Mouse (Mus musculus) cerebellum, postnatal 4 days (tissue): Measurements from ENCODE around the gene Rnase4.

ENCODE experiments used
- DNase-seq, 2 experiments: peaks; one replicate each; pipeline ENCODE4 v3.0.0; 2022; ENCODE audit warnings: low spot score in 2 of 2, mixed read lengths in 1 of 2

Rnase4 gene

GRCm38 (mm10) chr14:51090921-51091900, at the start of gene Rnase4, which contains the start of gene Ang:
Rnase4 (plus strand) TSS chr14:51091077.
Ang (plus strand) TSS chr14:51091150.
- DNase-seq = peak in 1 of 2 experiments; percentile 38

- DNase-seq = no peak
Observed at GRCm38 (mm10) chr14:51041769-51042168, 49.1 kb upstream of the Rnase4 start, which contains the start of gene Rnase9. Rnase9 (minus strand) TSS chr14:51041869.

- DNase-seq = no peak
Observed at GRCm38 (mm10) chr14:51047846-51048245, 43.0 kb upstream of the Rnase4 start.

GRCm38 (mm10) chr14:51050063-51050462, 40.8 kb upstream of the Rnase4 start, which contains the start of gene Rnase11:
Rnase11 (minus strand) TSS chr14:51050163.
- no peak for DNase-seq

- DNase-seq = no peak
Observed at GRCm38 (mm10) chr14:51051941-51052340, 38.9 kb upstream of the Rnase4 start.

- DNase-seq = no peak
Observed at GRCm38 (mm10) chr14:51053176-51053575, 37.7 kb upstream of the Rnase4 start.

- no peak for DNase-seq
Observed at GRCm38 (mm10) chr14:51054243-51055237, 36.3 kb upstream of the Rnase4 start.

- DNase-seq = no peak
Observed at GRCm38 (mm10) chr14:51057401-51057831, 33.5 kb upstream of the Rnase4 start, which contains the start of gene Rnase12. Rnase12 (minus strand) TSS chr14:51057661.

- DNase-seq = no peak
Observed at GRCm38 (mm10) chr14:51060761-51061160, 30.1 kb upstream of the Rnase4 start.

GRCm38 (mm10) chr14:51068956-51069355, 21.9 kb upstream of the Rnase4 start:
- DNase-seq = no peak

GRCm38 (mm10) chr14:51069617-51070016, 21.3 kb upstream of the Rnase4 start:
- DNase-seq = peak in 1 of 2 experiments; percentile 10

- DNase-seq = no peak
Observed at GRCm38 (mm10) chr14:51074335-51074734, 16.5 kb upstream of the Rnase4 start, which contains the start of gene Olfr750. Olfr750 (minus strand) TSS chr14:51074435.

- no peak for DNase-seq
Observed at GRCm38 (mm10) chr14:51079180-51079579, 11.7 kb upstream of the Rnase4 start.

GRCm38 (mm10) chr14:51081035-51081434, 9.8 kb upstream of the Rnase4 start:
- no peak for DNase-seq

GRCm38 (mm10) chr14:51082599-51083581, 8.0 kb upstream of the Rnase4 start:
- peak in 1 of 2 experiments; percentile 26 for DNase-seq

GRCm38 (mm10) chr14:51083805-51084204, 7.1 kb upstream of the Rnase4 start:
- no peak for DNase-seq

- no peak for DNase-seq
Observed at GRCm38 (mm10) chr14:51085086-51085485, 5.8 kb upstream of the Rnase4 start.

GRCm38 (mm10) chr14:51085911-51086310, 5.0 kb upstream of the Rnase4 start:
- no peak for DNase-seq

- DNase-seq = no peak
Observed at GRCm38 (mm10) chr14:51087762-51088161, 3.1 kb upstream of the Rnase4 start.
